Mouse (Mus musculus) ES-Bruce4 (cell line): ENCODE results near the gene Ccdc187.

Experiments used
- CTCF ChIP-seq: IDR thresholded peaks from one replicate; pipeline ENCODE4 v1.8.1; 2011; ENCODE audit warnings: low read depth, low read length
- EP300 ChIP-seq: IDR thresholded peaks from 2 replicates; pipeline ENCODE4 v1.6.1; 2011; ENCODE audit warnings: low read depth, low read length; ENCODE audit not compliant: insufficient read depth
- POLR2A ChIP-seq: IDR thresholded peaks from one replicate; pipeline ENCODE4 v1.8.1; 2011; ENCODE audit warnings: low read length; ENCODE audit not compliant: insufficient read depth

- TF ChIP-seq EP300 (no peak), CTCF (no peak), POLR2A (no peak)
Observed at GRCm38 (mm10) chr2:26330702-26331101, 36.3 kb upstream of the Ccdc187 start.
